Mouse (Mus musculus): ENCODE results near the gene Satb2. TPM values are rescaled to one million over a fixed set of nuclear protein-coding genes. Genes with fewer than 3 reads are reported as not detected.

Satb2 gene
- polyA plus RNA-seq, 1 experiment from 2014 or later: 13.1 TPM

DNA sequence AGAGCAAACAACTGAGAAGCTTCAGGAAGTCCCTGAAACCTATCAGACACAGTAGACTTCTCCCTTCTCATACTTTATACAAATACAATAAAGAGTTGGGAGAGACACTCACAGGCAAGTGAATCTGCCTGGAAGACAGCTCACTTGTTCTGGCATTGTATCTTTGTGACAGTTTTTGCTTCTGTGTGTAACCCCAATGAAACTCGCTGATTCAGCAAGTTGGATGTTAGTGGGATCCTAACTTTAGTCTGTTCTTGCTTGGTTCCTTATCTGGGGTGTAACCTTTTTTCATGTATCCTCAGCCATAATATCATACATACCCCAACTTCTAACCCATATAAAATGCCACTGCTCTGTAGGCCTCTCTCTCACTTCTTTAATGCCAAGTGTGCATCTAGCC lies 216.9 kb downstream of the Satb2 start:
- H3K4me3 ChIP-seq (ENCODE audit: low read depth, low read length): no peak overlapping the region
- no peaks in the 10 kb centered on the region for H3K9me3 ChIP-seq (replicated peaks; ENCODE audit: control insufficient read depth, low read length)
- no peak overlapping the region for H3K4me2 ChIP-seq (ENCODE audit: low read depth, low read length)
- ATAC-seq (replicated peaks; ENCODE audit: insufficient number of reproducible peaks, low FRiP score, low TSS enrichment, low read depth) (no peak), DNase-seq (ENCODE audit: low spot score) (no peak)
- no peaks in the 10 kb centered on the region for H3K4me1 ChIP-seq (ENCODE audit: control insufficient read depth, insufficient read depth, low read length)
- H3K9ac ChIP-seq (replicated peaks; ENCODE audit: low read length): no peak overlapping the region
- H3K27me3 ChIP-seq (ENCODE audit: control insufficient read depth, insufficient read depth, low read length): no peaks in the 10 kb centered on the region
- WGBS: 100% methylated on average over 1 of the region's 1 CpGs
- H3K36me3 ChIP-seq (replicated peaks; ENCODE audit: control insufficient read depth, insufficient read depth, low read depth, low read length): no peaks in the 10 kb centered on the region
- H3K27ac ChIP-seq (replicated peaks; ENCODE audit: low read depth, low read length): no peak overlapping the region

DNA sequence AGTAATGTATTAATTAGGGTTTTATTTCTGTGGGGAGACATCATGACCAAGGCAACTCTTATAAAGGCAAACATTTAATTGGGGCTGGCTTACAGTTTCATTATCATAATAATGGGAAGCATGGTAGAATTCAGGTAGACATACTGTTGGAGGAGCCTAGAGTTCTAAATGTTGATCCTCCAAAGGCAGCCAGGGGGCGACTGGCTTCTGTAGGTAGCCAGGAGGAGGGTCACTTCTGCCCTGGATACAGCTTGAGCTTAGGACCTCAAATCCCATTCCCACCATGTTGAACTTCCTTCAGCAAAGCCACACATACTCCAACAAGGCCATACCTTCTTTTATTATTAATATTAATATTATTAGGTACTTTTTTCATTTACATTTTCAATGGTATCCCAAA lies 225.2 kb downstream of the Satb2 start:
- WGBS: 26% methylated on average over 1 of the region's 1 CpGs
- no peaks in the 10 kb centered on the region for H3K27me3 ChIP-seq (ENCODE audit: control insufficient read depth, insufficient read depth, low read length)
- DNase-seq (ENCODE audit: low spot score): no peak

DNA sequence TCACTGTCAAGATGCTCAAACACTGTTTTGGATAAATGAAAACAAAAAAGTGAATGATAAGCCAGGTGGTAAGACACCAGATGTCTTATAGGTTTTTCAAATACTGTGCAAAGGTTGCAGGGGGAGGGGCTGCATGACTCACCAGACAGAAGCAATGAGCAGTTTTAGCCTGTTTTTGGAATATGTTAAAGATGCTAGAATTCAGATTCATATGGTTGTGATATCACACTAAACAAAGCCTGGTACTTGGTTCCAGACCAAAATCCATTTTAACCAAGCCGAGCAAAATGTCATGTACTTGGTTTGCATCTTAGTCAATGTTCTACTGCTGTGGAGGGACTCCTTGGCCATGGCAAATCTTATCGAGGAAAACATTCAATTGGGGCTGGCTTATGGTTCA lies 227.8 kb downstream of the Satb2 start:
- H3K9ac ChIP-seq (replicated peaks; ENCODE audit: low read length): no peak overlapping the region
- no peaks in the 10 kb centered on the region for H3K9me3 ChIP-seq (replicated peaks; ENCODE audit: control insufficient read depth, low read length)
- H3K36me3 ChIP-seq (replicated peaks; ENCODE audit: control insufficient read depth, insufficient read depth, low read depth, low read length): no peaks in the 10 kb centered on the region
- no peaks in the 10 kb centered on the region for H3K4me1 ChIP-seq (ENCODE audit: control insufficient read depth, insufficient read depth, low read length)
- no peak overlapping the region for H3K4me2 ChIP-seq (ENCODE audit: low read depth, low read length)
- 94% methylated on average over 2 of the region's 2 CpGs for WGBS
- no peaks in the 10 kb centered on the region for H3K27me3 ChIP-seq (ENCODE audit: control insufficient read depth, insufficient read depth, low read length)
- H3K27ac ChIP-seq (replicated peaks; ENCODE audit: low read depth, low read length): no peak overlapping the region
- no peak for DNase-seq (ENCODE audit: low spot score)
- H3K4me3 ChIP-seq (ENCODE audit: low read depth, low read length): no peak overlapping the region
- no peak for ATAC-seq (replicated peaks; ENCODE audit: insufficient number of reproducible peaks, low FRiP score, low TSS enrichment, low read depth)

More for the DNA sequence above, 225.2 kb downstream of the Satb2 start:
- no peak overlapping the region for H3K4me3 ChIP-seq (ENCODE audit: low read depth, low read length)
- H3K9me3 ChIP-seq (replicated peaks; ENCODE audit: control insufficient read depth, low read length): no peaks in the 10 kb centered on the region
- no peak overlapping the region for H3K9ac ChIP-seq (replicated peaks; ENCODE audit: low read length)
- no peak for ATAC-seq (replicated peaks; ENCODE audit: insufficient number of reproducible peaks, low FRiP score, low TSS enrichment, low read depth)
- no peak overlapping the region for H3K4me2 ChIP-seq (ENCODE audit: low read depth, low read length)
- H3K36me3 ChIP-seq (replicated peaks; ENCODE audit: control insufficient read depth, insufficient read depth, low read depth, low read length): no peaks in the 10 kb centered on the region
- no peaks in the 10 kb centered on the region for H3K4me1 ChIP-seq (ENCODE audit: control insufficient read depth, insufficient read depth, low read length)
- H3K27ac ChIP-seq (replicated peaks; ENCODE audit: low read depth, low read length): no peak overlapping the region

DNA sequence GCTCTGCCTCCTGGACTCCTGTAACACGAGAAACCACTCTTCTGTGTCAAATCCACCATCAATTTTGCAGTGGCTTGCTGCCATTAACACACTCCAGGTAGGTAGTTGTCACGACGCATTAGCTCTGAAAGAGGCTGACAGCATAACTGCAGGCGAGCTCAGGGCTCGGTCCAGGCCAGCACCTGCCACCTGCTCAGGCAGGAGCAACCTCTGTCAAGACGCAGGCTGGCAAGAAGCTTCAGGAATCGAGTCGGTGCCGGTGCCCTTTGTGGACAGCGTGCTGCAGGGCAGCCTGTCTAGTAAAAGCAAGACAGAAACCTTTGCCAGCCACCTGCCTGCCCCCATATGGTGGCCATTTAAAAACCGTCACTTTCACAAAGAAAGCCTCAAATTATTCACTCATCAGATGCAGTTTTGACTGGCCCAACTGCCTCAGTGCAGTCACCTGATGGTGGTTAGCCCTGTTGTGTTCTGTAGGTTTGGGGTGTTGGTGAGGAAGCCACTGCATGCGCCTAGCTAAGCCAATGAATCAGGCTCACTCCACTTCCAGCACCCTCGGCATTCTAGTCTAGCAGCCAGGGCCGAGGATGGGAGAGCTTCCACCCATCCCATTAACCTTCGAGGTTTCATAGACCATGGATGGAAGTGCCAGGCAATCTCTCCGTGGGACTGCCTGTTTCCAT lies 228.7 kb downstream of the Satb2 start:
- ATAC-seq (replicated peaks; ENCODE audit: insufficient number of reproducible peaks, low FRiP score, low TSS enrichment, low read depth): no peak

DNA sequence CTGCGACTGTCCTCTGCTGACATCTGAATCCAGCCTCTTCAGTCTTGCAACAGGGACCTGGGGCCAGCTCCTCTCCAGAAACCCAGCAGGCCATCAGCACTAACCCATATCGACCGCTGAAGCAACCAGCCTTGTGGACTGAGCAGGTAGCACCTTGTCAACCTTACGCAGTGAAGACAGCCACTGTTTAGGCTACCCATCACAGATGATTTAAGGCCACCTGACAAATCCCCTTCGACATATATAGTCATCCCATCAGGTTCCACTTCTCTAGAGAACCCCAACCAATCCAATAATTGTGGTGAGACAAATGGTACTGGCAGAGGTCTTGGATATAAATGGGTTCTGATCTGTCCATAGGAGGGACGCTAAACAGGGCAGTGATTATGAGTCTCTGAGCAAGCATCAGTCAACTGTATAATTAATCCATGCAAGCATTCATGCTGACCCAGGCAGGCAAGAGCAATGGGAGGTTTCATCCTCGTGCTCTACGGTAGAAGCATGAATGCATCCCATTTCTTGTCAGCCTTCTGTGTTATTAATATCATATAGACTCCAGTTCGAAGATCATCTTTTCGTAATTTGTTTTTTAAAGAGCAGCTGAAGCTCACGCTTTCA lies 229.5 kb downstream of the Satb2 start:
- ATAC-seq (replicated peaks; ENCODE audit: insufficient number of reproducible peaks, low FRiP score, low TSS enrichment, low read depth): no peak
- Histone ChIP-seq H3K9ac (replicated peaks; ENCODE audit: low read length) (no peak overlapping the region), H3K4me3 (ENCODE audit: low read depth, low read length) (no peak overlapping the region), H3K27ac (replicated peaks; ENCODE audit: low read depth, low read length) (no peak overlapping the region), H3K4me1 (ENCODE audit: control insufficient read depth, insufficient read depth, low read length) (no peaks in the 10 kb centered on the region), H3K36me3 (replicated peaks; ENCODE audit: control insufficient read depth, insufficient read depth, low read depth, low read length) (no peaks in the 10 kb centered on the region), H3K4me2 (ENCODE audit: low read depth, low read length) (no peak overlapping the region), H3K9me3 (replicated peaks; ENCODE audit: control insufficient read depth, low read length) (no peaks in the 10 kb centered on the region), H3K27me3 (ENCODE audit: control insufficient read depth, insufficient read depth, low read length) (no peaks in the 10 kb centered on the region)
- DNase-seq (ENCODE audit: low spot score): no peak
- 88% methylated on average over 11 of the region's 11 CpGs for WGBS

More for the DNA sequence above, 228.7 kb downstream of the Satb2 start:
- H3K36me3 ChIP-seq (replicated peaks; ENCODE audit: control insufficient read depth, insufficient read depth, low read depth, low read length): no peaks in the 10 kb centered on the region
- H3K4me3 ChIP-seq (ENCODE audit: low read depth, low read length): no peak overlapping the region
- H3K9me3 ChIP-seq (replicated peaks; ENCODE audit: control insufficient read depth, low read length): no peaks in the 10 kb centered on the region
- DNase-seq (ENCODE audit: low spot score): no peak
- H3K27me3 ChIP-seq (ENCODE audit: control insufficient read depth, insufficient read depth, low read length): no peaks in the 10 kb centered on the region
- no peak overlapping the region for H3K27ac ChIP-seq (replicated peaks; ENCODE audit: low read depth, low read length)
- no peak overlapping the region for H3K4me2 ChIP-seq (ENCODE audit: low read depth, low read length)
- no peaks in the 10 kb centered on the region for H3K4me1 ChIP-seq (ENCODE audit: control insufficient read depth, insufficient read depth, low read length)
- 74% methylated on average over 16 of the region's 16 CpGs for WGBS
- no peak overlapping the region for H3K9ac ChIP-seq (replicated peaks; ENCODE audit: low read length)

Small RNA genes lying within 50 kb of the gene (microRNA-seq; reads per million reads assigned to microRNA genes)
- gene Gm23943 (ENCODE audit: borderline number of aligned reads): not detected

All from embryonic facial prominence, embryonic 11.5 days (tissue).